Comparison of ENCODE assay signal across 13 mouse cellular contexts in genomic region chr19:10976318-10976717, GRCm38 (mm10). TPM values are rescaled to one million over a fixed set of nuclear protein-coding genes. Genes with fewer than 3 reads are reported as not detected.
A peak's percentile ranks its signal among the peaks of the same experiment; 100 is the strongest.
DNase-seq lines count a peak whose midpoint lies in the region; TF ChIP-seq lines count a peak whose summit lies in the region.
"Had no signal": no experiment of that assay in that cellular context is flagged by ENCODE, and none has a peak within 500 bp of the region (broad histone marks: within the 10 kb centered on the region; RNA-seq: fewer than 3 reads in every experiment).

No protein-coding gene starts in this region.

- TF ChIP-seq CTCF in gastrocnemius, adult 2 months (IDR thresholded peaks at IDR 0.05) = peak; percentile 73
- TF ChIP-seq CTCF in spleen, adult 2 months (IDR thresholded peaks at IDR 0.05; ENCODE audit: extremely low read depth, insufficient read depth, insufficient read length, insufficient replicate concordance) = 0 out of 2 replicates have a peak, but pooled peaks have one; percentile 14

- no peak for TF ChIP-seq POLR2A in spleen, adult 2 months (IDR thresholded peaks at IDR 0.05; ENCODE audit: low read depth, low read length)

- peaks cover 8% of the 10 kb centered on the region; the same call in 1 of the 2 replicates for H3K4me1 ChIP-seq in spleen, adult 2 months (ENCODE audit: control insufficient read depth, insufficient read depth, insufficient read length)
- H3K4me1 ChIP-seq: embryonic facial prominence, embryonic 12.5 days had no signal

- intact Hi-C loops in gastrocnemius, adult 2 months (cut with DNase I) = no loop called here

- no peak overlapping the region for H3K4me3 ChIP-seq in gastrocnemius, adult 2 months
- no peak overlapping the region for H3K4me3 ChIP-seq in spleen, adult 2 months (ENCODE audit: extremely low read depth, insufficient read depth, insufficient read length)
- H3K4me3 ChIP-seq: embryonic facial prominence, embryonic 12.5 days; megakaryocyte, embryonic 14.5 days had no signal

- H3K36me3 ChIP-seq in spleen, adult 2 months (ENCODE audit: control insufficient read depth, insufficient read depth, low read length) = no peaks in the 10 kb centered on the region
- H3K36me3 ChIP-seq: embryonic facial prominence, embryonic 12.5 days had no signal

- no peak for DNase-seq in gastrocnemius, adult 2 months
- no peak for DNase-seq in gastrocnemius, postnatal 25 days
- no peak for DNase-seq in spleen, adult 2 months (ENCODE audit: low read depth in 1 of 2, low spot score in 2 of 2)
- no peak for DNase-seq in spleen, adult 18-20 months
- DNase-seq in ZHBTc4 (ENCODE audit: low read depth, low spot score) (peak; percentile 57), adipocyte (ENCODE audit: low spot score) (no peak)
- peak; percentile 28 for DNase-seq in retina, postnatal 1 day
- no peak for DNase-seq in right cerebral cortex, adult 18-20 months

- H3K27ac ChIP-seq in gastrocnemius, adult 2 months = peak overlapping the region; percentile 58
- no peak overlapping the region for H3K27ac ChIP-seq in spleen, adult 2 months (ENCODE audit: insufficient read depth, low read length)
- H3K27ac ChIP-seq: embryonic facial prominence, embryonic 12.5 days had no signal

- 43% methylated on average over 4 of the region's 4 CpGs for WGBS in spleen, adult 2 months

- H3K27me3 ChIP-seq in spleen, adult 2 months (ENCODE audit: control insufficient read depth, insufficient read depth, low read length) = no peaks in the 10 kb centered on the region
- H3K27me3 ChIP-seq: embryonic facial prominence, embryonic 12.5 days had no signal

RNA-seq across cellular contexts. Expression of gene Ms4a10, which starts 1.8 kb away (rescaled TPM):
- not detected for total RNA-seq in gastrocnemius, adult 2 months (2021)
- total RNA-seq in gastrocnemius, postnatal 25 days (2021) = not detected
- polyA plus RNA-seq in spleen, adult 2 months (2012; rRNA removed) = not detected in 2 replicates
- total RNA-seq: heart, postnatal 36 days; layer of hippocampus, adult 8-10 months had no signal
- polyA plus RNA-seq: activated CD4-positive, CD25-positive, alpha-beta regulatory T cell, adult 4 months; embryonic facial prominence, embryonic 12.5 days had no signal

RNA-seq across cellular contexts. Expression of gene Ms4a15, which starts 16.7 kb away (rescaled TPM):
- total RNA-seq in gastrocnemius, adult 2 months (2021) = not detected
- not detected for total RNA-seq in gastrocnemius, postnatal 25 days (2021)
- 0.06 and 0.35 TPM in 2 replicates for polyA plus RNA-seq in spleen, adult 2 months (2012; rRNA removed)
- total RNA-seq: heart, postnatal 36 days; layer of hippocampus, adult 8-10 months had no signal
- polyA plus RNA-seq: embryonic facial prominence, embryonic 12.5 days had no signal

RNA-seq across cellular contexts. Expression of gene Ccdc86, which starts 27.3 kb away (rescaled TPM):
- 10 to 100 TPM; 13.2 to 16.5 TPM for total RNA-seq in gastrocnemius, adult 2 months (2021)
- 10 to 100 TPM; 10.5 to 15.5 TPM for total RNA-seq in gastrocnemius, postnatal 25 days (2021)
- polyA plus RNA-seq in spleen, adult 2 months (2012; rRNA removed) = 4.3 and 5.8 TPM in 2 replicates

RNA-seq across cellular contexts. Expression of gene Ptgdr2, which starts 39.4 kb away (rescaled TPM):
- total RNA-seq in gastrocnemius, adult 2 months (2021) = not detected
- not detected for total RNA-seq in gastrocnemius, postnatal 25 days (2021)
- polyA plus RNA-seq in spleen, adult 2 months (2012; rRNA removed) = 0.54 and 0.82 TPM in 2 replicates
- polyA plus RNA-seq: activated CD4-positive, CD25-positive, alpha-beta regulatory T cell, adult 4 months had no signal

RNA-seq across cellular contexts. Expression of gene Ms4a18, which starts 41.5 kb away (rescaled TPM):
- not detected for total RNA-seq in gastrocnemius, adult 2 months (2021)
- total RNA-seq in gastrocnemius, postnatal 25 days (2021) = not detected
- not detected in 2 replicates for polyA plus RNA-seq in spleen, adult 2 months (2012; rRNA removed)
- total RNA-seq: heart, postnatal 36 days; layer of hippocampus, adult 8-10 months had no signal
- polyA plus RNA-seq: activated CD4-positive, CD25-positive, alpha-beta regulatory T cell, adult 4 months; embryonic facial prominence, embryonic 12.5 days had no signal

Comparison
In these comparisons a context has a peak if more than half of its experiments do, and no peak if none do; other contexts are left out.
1. DNase-seq: peak in ZHBTc4 (single experiment) and retina, postnatal 1 day (single experiment); none in gastrocnemius, adult 2 months (single experiment), gastrocnemius, postnatal 25 days (single experiment), spleen, adult 2 months (0 of 2), spleen, adult 18-20 months (0 of 2), adipocyte (single experiment) and right cerebral cortex, adult 18-20 months (single experiment).